16 mouse cellular contexts compared by ENCODE assay signal in genomic region chr15:101420903-101421302, GRCm38 (mm10). TPM values are rescaled to one million over a fixed set of nuclear protein-coding genes. Genes with fewer than 3 reads are reported as not detected.
A peak's percentile ranks its signal among the peaks of the same experiment; 100 is the strongest.
DNase-seq lines count a peak whose midpoint lies in the region; ATAC-seq and TF ChIP-seq lines count a peak whose summit lies in the region.
"Had no signal": no experiment of that assay in that cellular context is flagged by ENCODE, and none has a peak within 500 bp of the region (broad histone marks: within the 10 kb centered on the region; RNA-seq: fewer than 3 reads in every experiment).

No protein-coding gene starts in this region.

- TF ChIP-seq EP300 in heart, postnatal 0 days (IDR thresholded peaks at IDR 0.05; ENCODE audit: low read depth) = no peak
- no peak for TF ChIP-seq EP300 in CH12.LX (IDR thresholded peaks at IDR 0.05; ENCODE audit: low read length)

- TF ChIP-seq CTCF in heart, postnatal 0 days (IDR thresholded peaks at IDR 0.05; ENCODE audit: low read depth) = peak; percentile 52
- peak; percentile 18 for TF ChIP-seq CTCF in left cerebral cortex, adult 2 months (IDR thresholded peaks at IDR 0.05)
- peak in 1 of 2 experiments; percentile 35; a peak in 2 of 4 replicates for TF ChIP-seq CTCF in CH12.LX (conservative IDR thresholded peaks at IDR 0.05 in 1 of 2, IDR thresholded peaks at IDR 0.05 in 1 of 2; ENCODE audit: low read depth in 2 of 2, low read length in 2 of 2)

- WGBS in heart, postnatal 0 days = 35% methylated on average over 6 of the region's 6 CpGs

- no peaks in the 10 kb centered on the region for H3K9me3 ChIP-seq in heart, postnatal 0 days (replicated peaks; ENCODE audit: control insufficient read depth, low read length)
- H3K9me3 ChIP-seq in CH12.LX (replicated peaks; ENCODE audit: low read length) = no peaks in the 10 kb centered on the region
- H3K9me3 ChIP-seq: embryonic facial prominence, embryonic 13.5 days; heart, embryonic 13.5 days; liver, embryonic 13.5 days; midbrain, embryonic 12.5 days had no signal

- dilution Hi-C loops in CH12.LX (cut with MboI; ENCODE audit: extremely low pct_ligation_motif_present, extremely low pct_unique_long_range_greater_than_20kb, low sequenced_read_pairs) = no loop called here

- H3K27me3 ChIP-seq in heart, postnatal 0 days (ENCODE audit: control insufficient read depth, insufficient read depth, low read length) = no peaks in the 10 kb centered on the region
- H3K27me3 ChIP-seq in CH12.LX (replicated peaks) = peaks cover 20% of the 10 kb centered on the region
- H3K27me3 ChIP-seq: embryonic facial prominence, embryonic 13.5 days; liver, embryonic 13.5 days; midbrain, embryonic 12.5 days had no signal

- intact Hi-C loops in left cerebral cortex, adult 2 months (cut with DNase I) = no loop called here
- intact Hi-C loops in left cerebral cortex, postnatal 10 days (cut with DNase I) = loop anchor here (10.0 kb wide), 1 partner anchor 76 kb away; no protein-coding TSS in a partner anchor

- no peak overlapping the region for H3K27ac ChIP-seq in heart, postnatal 0 days (ENCODE audit: low read depth)
- H3K27ac ChIP-seq in left cerebral cortex, adult 2 months = no peak overlapping the region
- H3K27ac ChIP-seq in CH12.LX (ENCODE audit: insufficient read depth, low read depth) = no peak overlapping the region
- H3K27ac ChIP-seq: embryonic facial prominence, embryonic 13.5 days; heart, embryonic 13.5 days; liver, embryonic 13.5 days; midbrain, embryonic 12.5 days had no signal

- no peak for ATAC-seq in heart, postnatal 0 days (ENCODE audit: insufficient read depth, low read depth)

- TF ChIP-seq POLR2A in CH12.LX (IDR thresholded peaks at IDR 0.05; ENCODE audit: low read depth, low read length) = no peak

- no peak; the same call in 1 of the 2 replicates for TF ChIP-seq RAD21 in CH12.LX (IDR thresholded peaks at IDR 0.05; ENCODE audit: low read depth, low read length)

- no peaks in the 10 kb centered on the region for H3K79me2 ChIP-seq in CH12.LX (replicated peaks; ENCODE audit: control insufficient read depth, extremely low read depth, insufficient read depth, poor library complexity, severe bottlenecking)

- in situ Hi-C loops in CH12.LX (cut with MboI; ENCODE audit: low pct_ligation_motif_present, low pct_unique_long_range_greater_than_20kb, low sequenced_read_pairs) = no loop called here

- no peak overlapping the region for H3K4me3 ChIP-seq in heart, postnatal 0 days (ENCODE audit: low read depth, low read length)
- H3K4me3 ChIP-seq in left cerebral cortex, adult 2 months = no peak overlapping the region
- no peak overlapping the region for H3K4me3 ChIP-seq in CH12.LX (replicated peaks in 1 of 3; ENCODE audit: low read depth in 2 of 3, low read length in 2 of 3, poor library complexity in 1 of 3)
- H3K4me3 ChIP-seq: embryonic facial prominence, embryonic 13.5 days; heart, embryonic 13.5 days; liver, embryonic 13.5 days; midbrain, embryonic 12.5 days had no signal

- DNase-seq in heart, postnatal 0 days (ENCODE audit: low spot score) = peak; percentile 33
- DNase-seq in heart, adult 9 months (ENCODE audit: low spot score in 2 of 2) = no peak
- DNase-seq in left cerebral cortex, adult 2 months (ENCODE audit: extremely low spot score in 1 of 2, low spot score in 2 of 2) = no peak
- no peak for DNase-seq in left cerebral cortex, postnatal 10 days (ENCODE audit: extremely low spot score in 1 of 2, low spot score in 2 of 2)
- no peak for DNase-seq in CH12.LX (ENCODE audit: extremely low read depth)
- DNase-seq in ZHBTc4 (ENCODE audit: low read depth, low spot score) = peak; percentile 27
- no peak for DNase-seq in ovary, postnatal 10 days (ENCODE audit: low spot score)
- no peak for DNase-seq in cerebellum, adult 8-10 months
- DNase-seq: liver, embryonic 13.5 days had no signal

- no peak overlapping the region for H3K4me2 ChIP-seq in heart, postnatal 0 days (ENCODE audit: low read depth, low read length)
- H3K4me2 ChIP-seq in CH12.LX (ENCODE audit: insufficient read depth, low read depth, poor library complexity, severe bottlenecking) = no peak overlapping the region
- H3K4me2 ChIP-seq: embryonic facial prominence, embryonic 13.5 days; heart, embryonic 13.5 days; liver, embryonic 13.5 days; midbrain, embryonic 12.5 days had no signal

- no peaks in the 10 kb centered on the region for H3K36me3 ChIP-seq in heart, postnatal 0 days (replicated peaks; ENCODE audit: control insufficient read depth, insufficient read depth, low read length)
- no peaks in the 10 kb centered on the region for H3K36me3 ChIP-seq in CH12.LX (replicated peaks in 1 of 2; ENCODE audit: control insufficient read depth in 1 of 2, insufficient read depth in 1 of 2, low read length in 1 of 2)
- H3K36me3 ChIP-seq: embryonic facial prominence, embryonic 13.5 days; heart, embryonic 13.5 days; liver, embryonic 13.5 days; midbrain, embryonic 12.5 days had no signal

- H3K4me1 ChIP-seq in heart, postnatal 0 days (ENCODE audit: control insufficient read depth, insufficient read depth) = no peaks in the 10 kb centered on the region
- H3K4me1 ChIP-seq in CH12.LX (ENCODE audit: control insufficient read depth in 1 of 2, insufficient read depth in 2 of 2) = peaks cover 11 to 25% of the 10 kb centered on the region in 2 experiments
- H3K4me1 ChIP-seq: embryonic facial prominence, embryonic 13.5 days; liver, embryonic 13.5 days; midbrain, embryonic 12.5 days had no signal

- H3K9ac ChIP-seq in heart, postnatal 0 days (replicated peaks; ENCODE audit: low read depth, low read length) = no peak overlapping the region
- no peak overlapping the region for H3K9ac ChIP-seq in CH12.LX (ENCODE audit: insufficient read depth, low read depth)
- H3K9ac ChIP-seq: embryonic facial prominence, embryonic 13.5 days; heart, embryonic 13.5 days; liver, embryonic 13.5 days; midbrain, embryonic 12.5 days had no signal

TF ChIP-seq in CH12.LX, 34 proteins besides CTCF, POLR2A, EP300 and RAD21:
- TF ChIP-seq CHD2 (IDR thresholded peaks at IDR 0.05; ENCODE audit: low read length) (no peak), SMC3 (IDR thresholded peaks at IDR 0.05; ENCODE audit: low read depth, low read length) (peak; percentile 25; the same call in 1 of the 2 replicates), MAX (IDR thresholded peaks at IDR 0.05; ENCODE audit: low read length) (no peak)

RNA-seq across cellular contexts. Expression of gene Krt7, which starts 10.1 kb away (rescaled TPM):
- 6.6 and 24.8 TPM in 2 replicates for total RNA-seq in heart, postnatal 0 days (2014; rRNA removed; ENCODE audit: low replicate concordance)
- 10.2 and 10.4 TPM in 2 replicates for polyA plus RNA-seq in heart, postnatal 0 days (2015; fragmentation: Nextera tagmentation; extraction: Ambion mirVana)
- total RNA-seq in left cerebral cortex, adult 2 months (2021) = under 1 TPM; 0.09 to 0.48 TPM
- total RNA-seq in left cerebral cortex, postnatal 10 days (2021) = not detected
- total RNA-seq in CH12.LX (2012; rRNA removed) (0.55 TPM in 2 replicates), CH12.LX (2014; rRNA removed) (0.46 and 0.81 TPM in 2 replicates)
- polyA plus RNA-seq in CH12.LX (2012; ENCODE audit: insufficient read length, low read depth) = 2.5 and 4.1 TPM in 2 replicates
- total RNA-seq: layer of hippocampus, postnatal 14 days had no signal

RNA-seq across cellular contexts. Expression of gene Krt87, which starts 17.7 kb away (rescaled TPM):
- total RNA-seq in heart, postnatal 0 days (2014; rRNA removed; ENCODE audit: low replicate concordance) = not detected in 2 replicates
- polyA plus RNA-seq in heart, postnatal 0 days (2015; fragmentation: Nextera tagmentation; extraction: Ambion mirVana) = not detected in 2 replicates
- under 1 TPM in 1 of 2 experiments, not detected in 1; 0.14 TPM for total RNA-seq in left cerebral cortex, adult 2 months (2021)
- under 1 TPM; 0.30 to 0.34 TPM for total RNA-seq in left cerebral cortex, postnatal 10 days (2021)
- 0.08 TPM in 1 of 2 replicates, not detected in the other for total RNA-seq in CH12.LX (2012; rRNA removed)
- total RNA-seq in CH12.LX (2014; rRNA removed) = not detected in 2 replicates
- 0.11 and 0.16 TPM in 2 replicates for polyA plus RNA-seq in CH12.LX (2012; ENCODE audit: insufficient read length, low read depth)
- polyA plus RNA-seq: liver, embryonic 13.5 days had no signal

RNA-seq across cellular contexts. Expression of gene Krt88, which starts 26.6 kb away (rescaled TPM):
- not detected in 2 replicates for total RNA-seq in heart, postnatal 0 days (2014; rRNA removed; ENCODE audit: low replicate concordance)
- polyA plus RNA-seq in heart, postnatal 0 days (2015; fragmentation: Nextera tagmentation; extraction: Ambion mirVana) = not detected in 2 replicates
- not detected for total RNA-seq in left cerebral cortex, adult 2 months (2021)
- total RNA-seq in left cerebral cortex, postnatal 10 days (2021) = not detected
- total RNA-seq in CH12.LX (2012; rRNA removed) = not detected in 2 replicates
- not detected in 2 replicates for total RNA-seq in CH12.LX (2014; rRNA removed)
- polyA plus RNA-seq in CH12.LX (2012; ENCODE audit: insufficient read length, low read depth) = not detected in 2 replicates
- total RNA-seq: layer of hippocampus, postnatal 14 days had no signal
- polyA plus RNA-seq: embryonic facial prominence, embryonic 13.5 days; frontal cortex, adult 2 months; heart, embryonic 13.5 days; liver, embryonic 13.5 days; midbrain, embryonic 12.5 days; neural tube, embryonic 14.5 days had no signal

RNA-seq across cellular contexts. Expression of gene Krt81, which starts 42.6 kb away (rescaled TPM):
- not detected in 2 replicates for total RNA-seq in heart, postnatal 0 days (2014; rRNA removed; ENCODE audit: low replicate concordance)
- polyA plus RNA-seq in heart, postnatal 0 days (2015; fragmentation: Nextera tagmentation; extraction: Ambion mirVana) = not detected in 2 replicates
- not detected for total RNA-seq in left cerebral cortex, adult 2 months (2021)
- total RNA-seq in left cerebral cortex, postnatal 10 days (2021) = not detected
- total RNA-seq in CH12.LX (2012; rRNA removed) = not detected in 2 replicates
- total RNA-seq in CH12.LX (2014; rRNA removed) = not detected in 2 replicates
- polyA plus RNA-seq in CH12.LX (2012; ENCODE audit: insufficient read length, low read depth) = not detected in 2 replicates
- total RNA-seq: layer of hippocampus, postnatal 14 days had no signal
- polyA plus RNA-seq: embryonic facial prominence, embryonic 13.5 days; frontal cortex, adult 2 months; heart, embryonic 13.5 days; liver, embryonic 13.5 days; midbrain, embryonic 12.5 days; neural tube, embryonic 14.5 days; stomach, embryonic 16.5 days had no signal

RNA-seq across cellular contexts. Expression of gene Krt80, which starts 50.9 kb away (rescaled TPM):
- total RNA-seq in heart, postnatal 0 days (2014; rRNA removed; ENCODE audit: low replicate concordance) = 5.9 and 12.0 TPM in 2 replicates
- polyA plus RNA-seq in heart, postnatal 0 days (2015; fragmentation: Nextera tagmentation; extraction: Ambion mirVana) = 1.8 and 2.2 TPM in 2 replicates
- total RNA-seq in left cerebral cortex, adult 2 months (2021) = 1 to 10 TPM; 2.9 to 3.9 TPM
- under 1 TPM; 0.54 to 0.81 TPM for total RNA-seq in left cerebral cortex, postnatal 10 days (2021)
- total RNA-seq in CH12.LX (2012; rRNA removed) (not detected in 2 replicates), CH12.LX (2014; rRNA removed) (not detected in 2 replicates)
- 0.20 TPM in 1 of 2 replicates, not detected in the other for polyA plus RNA-seq in CH12.LX (2012; ENCODE audit: insufficient read length, low read depth)

Comparison
In these comparisons a context has a peak if more than half of its experiments do, and no peak if none do; other contexts are left out.
1. DNase-seq: peak in heart, postnatal 0 days (single experiment) and ZHBTc4 (single experiment); none in heart, adult 9 months (0 of 2), left cerebral cortex, adult 2 months (0 of 2), left cerebral cortex, postnatal 10 days (0 of 2), CH12.LX (single experiment), ovary, postnatal 10 days (single experiment) and cerebellum, adult 8-10 months (single experiment).